Mouse (Mus musculus) testis, adult 2 months (tissue): Measurements from ENCODE around the gene Kntc1. TPM values are rescaled to one million over a fixed set of nuclear protein-coding genes. Genes with fewer than 3 reads are reported as not detected.
"Not testable (repeated sequence)": the region's sequence is repeated elsewhere in the genome, so short reads cannot be mapped to it uniquely, and the experiment has no call there.

ENCODE experiments used
- H3K27ac ChIP-seq: fragments of 200-500 bp; 2 replicates; pipeline ENCODE4 v1.5.1; 2012; ENCODE audit warnings: low read depth, low read length; ENCODE audit not compliant: control insufficient read depth, insufficient read depth
- H3K27me3 ChIP-seq: fragments of 200-500 bp; 2 replicates; pipeline ENCODE4 v1.6.1; 2012; ENCODE audit warnings: mild to moderate bottlenecking, low read length, moderate library complexity; ENCODE audit not compliant: control insufficient read depth, insufficient read depth
- H3K36me3 ChIP-seq: fragments of 200-500 bp; 2 replicates; pipeline ENCODE4 v1.6.1; 2012; ENCODE audit warnings: mild to moderate bottlenecking, low read length; ENCODE audit not compliant: control insufficient read depth, insufficient read depth
- H3K4me1 ChIP-seq: fragments of 200-500 bp; 2 replicates; pipeline ENCODE4 v1.6.1; 2012; ENCODE audit warnings: low read length; ENCODE audit not compliant: control insufficient read depth, insufficient read depth
- H3K4me3 ChIP-seq: fragments of 200-500 bp; 2 replicates; pipeline ENCODE4 v1.5.1; 2012; ENCODE audit warnings: low read depth, mild to moderate bottlenecking, low read length, moderate library complexity, mixed read lengths; ENCODE audit not compliant: control insufficient read depth
- CTCF ChIP-seq: fragments of 200-500 bp; IDR thresholded peaks from 2 replicates; pipeline ENCODE4 v1.5.1; 2012; ENCODE audit warnings: low read depth, mild to moderate bottlenecking, inconsistent platforms, low read length, moderate library complexity; ENCODE audit not compliant: control insufficient read depth, insufficient read depth, insufficient replicate concordance
- POLR2A ChIP-seq: fragments of 200-500 bp; IDR thresholded peaks from 2 replicates; pipeline ENCODE4 v1.6.1; 2012; ENCODE audit warnings: low read depth, mild to moderate bottlenecking, inconsistent platforms, low read length, moderate library complexity; ENCODE audit not compliant: control insufficient read depth
- polyA plus RNA-seq: library from polyadenylated mRNA; depleted of rRNA; stranded (reverse); fragments of >200 nt; gene quantifications from 2 replicates; pipeline ENCODE4 v1.2.3, GENCODE M21; 2012

Gene Kntc1
- polyA plus RNA-seq, 1 experiment, result 11.3 TPM

DNA sequence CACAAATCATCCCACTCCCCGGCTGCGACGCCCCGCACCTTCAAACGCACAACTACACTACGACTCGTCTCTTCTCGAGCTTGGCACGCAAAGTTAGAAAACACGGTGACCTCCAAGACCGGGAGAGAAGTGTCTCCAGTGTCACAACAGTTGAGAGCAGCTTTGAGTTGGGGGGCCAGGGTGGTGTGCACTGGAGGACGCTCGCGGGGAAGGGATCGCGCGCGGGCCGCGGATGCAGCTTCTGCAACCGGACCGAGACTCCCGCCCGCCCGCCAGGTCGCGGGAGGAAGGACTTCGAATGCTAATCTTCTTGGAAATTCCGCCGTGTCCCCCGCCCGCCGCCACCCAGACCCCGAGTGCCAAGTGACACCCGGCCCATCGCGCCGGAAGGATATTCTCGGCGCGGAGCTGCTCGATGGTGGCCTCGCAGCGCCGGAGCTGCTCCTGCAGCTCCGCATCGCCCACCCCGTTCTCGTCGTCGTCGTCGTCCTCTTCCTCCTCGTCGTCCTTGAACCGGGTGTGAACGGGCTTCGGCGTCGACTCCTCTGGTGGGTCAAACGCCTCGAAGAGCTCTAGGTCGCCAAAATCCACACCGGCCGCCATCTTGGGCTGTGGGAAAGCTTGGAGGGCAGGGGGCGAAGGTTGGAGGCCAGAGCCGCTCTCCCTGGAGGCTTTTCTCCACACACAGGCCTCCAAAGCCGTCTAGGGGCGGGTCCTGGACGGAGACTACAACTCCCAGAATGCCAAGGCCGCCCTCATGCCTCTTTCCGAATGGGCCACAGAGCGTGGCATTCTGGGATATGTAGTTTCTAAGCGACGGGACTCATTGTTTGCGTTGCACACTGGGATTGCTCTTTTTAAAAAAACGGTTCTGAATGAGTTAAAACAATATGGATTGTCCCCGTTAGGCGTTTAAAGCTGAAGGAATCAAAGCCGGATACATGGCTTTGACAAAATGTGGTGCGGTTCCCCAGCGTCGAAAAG, 28.9 kb upstream of the Kntc1 start, which contains the start of gene Zcchc8:
Zcchc8 (minus strand) TSS at position 773 of the 984 bp plus-strand sequence.
- Histone ChIP-seq H3K4me3 (peak within 1 kb of the TSS; percentile 98), H3K27ac (peak within 1 kb of the TSS; percentile 94), H3K36me3 (no peaks in the 10 kb centered on the region), H3K27me3 (no peaks in the 10 kb centered on the region), H3K4me1 (no peaks in the 10 kb centered on the region)
- TF ChIP-seq POLR2A, result peak; percentile 78; the same call in 1 of the 2 replicates
- TF ChIP-seq CTCF, result no peak

DNA sequence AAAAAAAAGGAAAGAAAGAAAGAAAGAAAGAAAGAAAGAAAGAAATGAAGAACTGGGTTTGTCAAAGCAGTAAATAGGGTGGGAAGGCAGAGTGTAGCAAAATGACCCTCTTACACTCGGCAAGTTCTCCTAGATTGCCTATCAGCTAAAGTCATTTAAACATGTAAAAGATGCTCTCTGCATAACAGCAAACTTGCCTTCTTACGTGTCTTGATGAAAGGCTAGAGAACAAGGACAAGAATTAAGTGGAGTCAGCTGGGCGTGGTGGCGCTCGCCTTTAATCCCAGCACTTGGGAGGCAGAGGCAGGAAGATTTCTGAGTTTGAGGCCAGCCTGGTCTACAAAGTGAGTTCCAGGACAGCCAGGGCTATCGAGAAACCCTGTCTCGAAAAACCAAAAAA, 25.7 kb upstream of the Kntc1 start:
- not testable (repeated sequence) for H3K4me3 ChIP-seq, H3K4me1 ChIP-seq, H3K27me3 ChIP-seq, H3K27ac ChIP-seq, H3K36me3 ChIP-seq

DNA sequence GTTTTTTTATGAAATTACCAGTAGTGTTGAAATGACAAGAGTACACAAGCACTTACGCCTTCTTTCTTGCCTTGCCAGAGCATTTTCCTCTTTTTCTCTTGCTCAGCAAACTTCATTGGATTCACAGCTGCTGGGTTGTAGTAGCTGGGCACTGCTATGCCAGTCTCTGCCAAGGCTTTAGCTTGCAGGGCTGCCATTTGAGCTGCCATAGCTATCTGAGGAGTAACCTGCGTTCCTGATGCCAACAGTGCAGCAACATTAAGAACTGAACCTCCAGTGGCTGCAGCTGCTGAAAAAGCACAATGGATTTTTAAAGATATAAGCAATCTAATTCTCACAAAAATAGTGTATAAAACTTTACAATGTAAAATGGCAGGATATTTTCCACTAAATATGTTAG, 18.5 kb upstream of the Kntc1 start:
- TF ChIP-seq CTCF (no peak), POLR2A (no peak)
- H3K36me3 ChIP-seq, result peaks cover 5% of the 10 kb centered on the region; the same call in 1 of the 2 replicates
- no peak overlapping the region for H3K4me3 ChIP-seq
- H3K27me3 ChIP-seq, result no peaks in the 10 kb centered on the region
- no peak overlapping the region for H3K27ac ChIP-seq
- no peaks in the 10 kb centered on the region for H3K4me1 ChIP-seq

GRCm38 (mm10) chr5:123744358-123744757, 5.2 kb upstream of the Kntc1 start:
- TF ChIP-seq CTCF (no peak), POLR2A (no peak)
- Histone ChIP-seq H3K4me1 (no peaks in the 10 kb centered on the region), H3K4me3 (no peak overlapping the region), H3K36me3 (peaks cover 1% of the 10 kb centered on the region), H3K27ac (no peak overlapping the region), H3K27me3 (no peaks in the 10 kb centered on the region)

GRCm38 (mm10) chr5:123746253-123746652, 3.3 kb upstream of the Kntc1 start:
- Histone ChIP-seq H3K4me3 (peak overlapping the region; percentile 68), H3K27ac (no peak overlapping the region; the same call in 1 of the 2 replicates), H3K4me1 (no peaks in the 10 kb centered on the region), H3K36me3 (peaks cover 1% of the 10 kb centered on the region), H3K27me3 (no peaks in the 10 kb centered on the region)
- TF ChIP-seq POLR2A (no peak), CTCF (no peak)

DNA sequence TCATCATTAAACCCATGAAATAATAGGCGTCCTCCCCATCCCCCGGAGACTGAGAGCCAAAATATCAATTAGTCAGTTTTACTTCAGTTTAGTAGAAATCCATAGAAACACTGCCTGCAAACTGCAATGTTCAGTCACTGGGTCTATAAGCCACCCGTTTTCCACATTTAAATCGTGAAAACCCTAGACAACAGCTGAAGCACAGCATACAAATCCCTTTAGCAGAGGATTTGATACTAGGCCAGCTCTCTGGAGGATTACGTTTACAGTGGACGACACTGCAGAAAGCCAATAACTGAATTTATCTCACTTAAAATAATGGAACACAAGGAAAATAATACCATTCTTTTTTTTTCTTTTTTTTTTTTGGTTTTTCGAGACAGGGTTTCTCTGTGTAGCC, 1.9 kb upstream of the Kntc1 start:
- no peaks in the 10 kb centered on the region for H3K4me1 ChIP-seq
- no peaks in the 10 kb centered on the region for H3K27me3 ChIP-seq
- H3K36me3 ChIP-seq, result peaks cover 1% of the 10 kb centered on the region
- peak overlapping the region; percentile 64 for H3K4me3 ChIP-seq
- no peak overlapping the region for H3K27ac ChIP-seq
- TF ChIP-seq POLR2A (no peak), CTCF (no peak)

DNA sequence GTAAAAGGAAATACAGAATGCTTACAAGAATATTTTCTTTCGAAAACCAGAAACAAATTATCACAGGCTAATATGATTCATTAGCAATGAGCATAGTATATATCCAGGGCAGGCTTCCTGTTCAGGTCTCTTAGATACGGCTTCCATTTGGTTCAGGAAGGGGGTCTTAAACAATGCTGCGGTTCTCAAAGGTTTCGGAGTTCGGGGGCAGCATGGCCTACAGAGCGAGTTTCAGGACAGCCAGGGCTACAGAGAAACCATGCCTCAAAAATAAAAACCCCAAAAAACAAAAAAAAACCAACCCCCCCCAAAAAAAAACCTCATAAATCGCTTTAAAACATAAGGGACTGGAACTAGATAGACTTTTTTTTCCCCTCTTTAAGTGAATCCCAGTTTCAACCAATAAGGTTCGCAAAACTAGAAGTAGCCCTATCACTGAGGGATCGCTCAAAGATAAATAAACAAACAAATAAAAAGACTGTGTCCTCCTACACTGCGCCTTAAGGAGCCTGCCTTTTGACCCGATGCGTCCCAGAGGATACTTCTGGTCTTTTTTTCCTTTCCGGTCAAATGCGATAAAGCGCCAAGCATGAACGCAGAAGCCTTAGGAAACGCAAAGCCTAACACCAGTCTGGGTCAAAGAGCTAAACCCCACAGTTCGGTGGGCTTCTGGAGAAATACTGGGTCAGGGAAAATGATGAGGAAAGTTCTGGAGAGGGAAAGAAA, 1.0 kb upstream of the Kntc1 start:
- TF ChIP-seq CTCF (no peak), POLR2A (no peak)
- Histone ChIP-seq H3K27ac (peak overlapping the region; percentile 100), H3K27me3 (no peaks in the 10 kb centered on the region), H3K4me3 (peak overlapping the region; percentile 99), H3K4me1 (no peaks in the 10 kb centered on the region), H3K36me3 (no peaks in the 10 kb centered on the region; the same call in none of the 2 replicates)
